In genomic region chr11:94183671-94184070, GRCm38 (mm10) we compare ENCODE assay signal across 23 mouse cellular contexts.
"Had no signal": no experiment of that assay in that cellular context is flagged by ENCODE, and none has a peak within 500 bp of the region (broad histone marks: within the 10 kb centered on the region; RNA-seq: fewer than 3 reads in every experiment).

No protein-coding gene starts in this region.

- H3K4me1 ChIP-seq: intestine, embryonic 15.5 days; kidney, embryonic 15.5 days; limb, embryonic 13.5 days had no signal

- H3K27ac ChIP-seq: heart, adult 2 months; heart, embryonic 13.5 days; heart, embryonic 15.5 days; hindbrain, embryonic 14.5 days; intestine, embryonic 15.5 days; kidney, embryonic 15.5 days; kidney, postnatal 0 days; limb, embryonic 13.5 days; limb, embryonic 15.5 days; liver, embryonic 12.5 days; liver, embryonic 14.5 days had no signal

- H3K27me3 ChIP-seq: heart, embryonic 13.5 days; heart, embryonic 15.5 days; intestine, embryonic 15.5 days; kidney, embryonic 15.5 days; limb, embryonic 13.5 days; limb, embryonic 15.5 days had no signal

- H3K4me3 ChIP-seq: heart, adult 2 months; heart, embryonic 13.5 days; heart, embryonic 15.5 days; intestine, embryonic 15.5 days; kidney, embryonic 15.5 days; limb, embryonic 13.5 days; limb, embryonic 15.5 days; liver, embryonic 12.5 days had no signal

- H3K9ac ChIP-seq: heart, embryonic 13.5 days; heart, embryonic 15.5 days; hindbrain, embryonic 14.5 days; intestine, embryonic 15.5 days; kidney, embryonic 15.5 days; limb, embryonic 13.5 days; limb, embryonic 15.5 days; liver, embryonic 12.5 days; liver, embryonic 14.5 days had no signal

- H3K9me3 ChIP-seq: heart, embryonic 13.5 days; heart, embryonic 15.5 days; intestine, embryonic 15.5 days; kidney, embryonic 15.5 days; limb, embryonic 13.5 days; limb, embryonic 15.5 days; liver, embryonic 12.5 days had no signal

- H3K36me3 ChIP-seq: heart, embryonic 13.5 days; heart, embryonic 15.5 days; intestine, embryonic 15.5 days; kidney, embryonic 15.5 days; limb, embryonic 13.5 days; limb, embryonic 15.5 days; liver, embryonic 12.5 days had no signal

- DNase-seq: gastrocnemius, postnatal 14 days; gastrocnemius, postnatal 36 days; heart, adult 11 months; heart, adult 2 months; heart, postnatal 14 days; heart, postnatal 36 days; kidney, adult 18-20 months; kidney, adult 9 months; kidney, postnatal 14 days; kidney, postnatal 36 days; layer of hippocampus, adult 9-11 months; layer of hippocampus, postnatal 36 days; left cerebral cortex, postnatal 4 days had no signal
